Mouse (Mus musculus) limb, embryonic 15.5 days (tissue): ENCODE measurements around the gene Olfr1354. TPM values are rescaled to one million over a fixed set of nuclear protein-coding genes. Genes with fewer than 3 reads are reported as not detected.
"Not testable (repeated sequence)": the region's sequence is repeated elsewhere in the genome, so short reads cannot be mapped to it uniquely, and the experiment has no call there.

Experiments
- ATAC-seq: fragments of 200-750 bp; cut with Nextera tagmentation; 2 replicates; pipeline ENCODE4 v1.8.0; 2017; ENCODE audit warnings: low read depth, moderate TSS enrichment; ENCODE audit not compliant: insufficient number of reproducible peaks, low FRiP score, low TSS enrichment
- H3K27ac ChIP-seq: fragments of 300-500 bp; sonication (generic); 2 replicates; pipeline ENCODE4 v1.5.1; 2015; ENCODE audit warnings: moderate library complexity, mild to moderate bottlenecking, inconsistent platforms
- H3K27me3 ChIP-seq: fragments of 300-500 bp; sonication (generic); 2 replicates; pipeline ENCODE4 v1.6.1; 2015; ENCODE audit warnings: inconsistent platforms
- H3K36me3 ChIP-seq: fragments of 300-500 bp; sonication (generic); 2 replicates; pipeline ENCODE4 v1.6.1; 2015; ENCODE audit warnings: inconsistent platforms
- H3K4me1 ChIP-seq: fragments of 300-500 bp; sonication (generic); 2 replicates; pipeline ENCODE4 v1.6.1; 2015; ENCODE audit warnings: inconsistent platforms
- H3K4me2 ChIP-seq: fragments of 300-500 bp; sonication (generic); 2 replicates; pipeline ENCODE4 v1.6.1; 2015; ENCODE audit warnings: mild to moderate bottlenecking, inconsistent platforms
- H3K4me3 ChIP-seq: fragments of 300-500 bp; sonication (generic); 2 replicates; pipeline ENCODE4 v1.5.1; 2015; ENCODE audit warnings: mild to moderate bottlenecking, inconsistent platforms
- H3K9ac ChIP-seq: fragments of 300-500 bp; sonication (generic); 2 replicates; pipeline ENCODE4 v1.6.1; 2015; ENCODE audit warnings: inconsistent platforms
- H3K9me3 ChIP-seq: fragments of 300-500 bp; sonication (generic); 2 replicates; pipeline ENCODE4 v1.6.1; 2016; ENCODE audit warnings: inconsistent platforms
- WGBS: fragments of 180-500 bp; shearing (Covaris S2); methylation state at CpG from one replicate; pipeline ENCODE4 v1.1.7; 2015; 5-methylcytosine and 5-hydroxymethylcytosine counted together
- polyA plus RNA-seq: library from polyadenylated mRNA; unstranded; fragments of >200 nt; fragmentation: Nextera tagmentation; extraction: Ambion mirVana; gene quantifications from 2 replicates; pipeline ENCODE4 v1.2.1, GENCODE M21; 2015

Gene Olfr1354
- polyA plus RNA-seq, result not detected in 2 replicates

DNA sequence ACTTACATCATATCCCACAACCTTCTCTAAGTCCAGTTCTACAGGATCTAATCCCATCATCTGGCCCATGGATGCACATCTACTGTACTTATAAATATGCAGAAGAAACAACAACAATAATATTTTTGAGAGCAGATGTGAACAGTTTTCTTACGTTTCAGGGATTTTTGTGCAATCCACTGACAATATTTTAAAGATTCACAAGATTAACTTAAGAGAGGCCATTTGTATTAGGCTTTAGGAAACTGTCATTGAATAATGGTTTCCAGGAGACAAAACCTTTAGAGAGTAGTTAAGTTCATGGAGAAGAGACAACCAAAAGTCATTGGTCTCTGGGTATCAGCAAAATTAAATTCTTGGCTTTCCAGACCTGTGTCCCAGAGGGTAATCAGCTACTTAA, at the start of gene Olfr1354:
TSS of gene Olfr1354 (plus strand) at position 301 of the 400 bp plus-strand sequence.
- not testable (repeated sequence) for H3K9ac ChIP-seq, H3K9me3 ChIP-seq, H3K4me2 ChIP-seq, H3K27ac ChIP-seq, ATAC-seq, H3K4me1 ChIP-seq, H3K27me3 ChIP-seq, H3K4me3 ChIP-seq, H3K36me3 ChIP-seq
- WGBS, result 71% methylated on average over 1 of the region's 1 CpGs

DNA sequence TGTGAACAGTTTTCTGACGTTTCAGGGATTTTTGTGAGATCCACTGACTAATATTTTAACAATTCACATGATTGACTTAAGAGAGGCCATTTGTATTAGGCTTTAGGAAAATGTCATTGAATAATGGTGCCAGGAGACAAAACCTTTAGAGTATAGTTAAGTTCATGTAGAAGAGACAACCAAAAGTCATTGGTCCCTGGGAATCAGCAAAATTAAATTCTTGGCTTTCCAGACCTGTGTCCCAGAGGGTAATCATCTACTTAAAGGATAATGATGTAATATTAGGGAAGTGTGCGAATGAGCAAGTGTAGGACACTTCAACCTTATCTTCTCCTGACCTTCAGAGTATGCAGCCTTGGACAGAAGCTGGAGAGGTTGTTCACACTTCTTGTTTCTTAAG, 37.7 kb upstream of the Olfr1354 start, which contains the start of gene Olfr1355:
TSS of gene Olfr1355 (plus strand) at position 301 of the 400 bp plus-strand sequence.
- Histone ChIP-seq H3K27me3 (no peaks in the 10 kb centered on the region), H3K4me3 (no peak within 1 kb of the TSS), H3K4me2 (no peak within 1 kb of the TSS), H3K4me1 (no peaks in the 10 kb centered on the region), H3K9me3 (no peaks in the 10 kb centered on the region), H3K27ac (no peak within 1 kb of the TSS), H3K36me3 (no peaks in the 10 kb centered on the region), H3K9ac (no peak within 1 kb of the TSS)
- 53% methylated on average over 2 of the region's 2 CpGs for WGBS
- no peak for ATAC-seq

DNA sequence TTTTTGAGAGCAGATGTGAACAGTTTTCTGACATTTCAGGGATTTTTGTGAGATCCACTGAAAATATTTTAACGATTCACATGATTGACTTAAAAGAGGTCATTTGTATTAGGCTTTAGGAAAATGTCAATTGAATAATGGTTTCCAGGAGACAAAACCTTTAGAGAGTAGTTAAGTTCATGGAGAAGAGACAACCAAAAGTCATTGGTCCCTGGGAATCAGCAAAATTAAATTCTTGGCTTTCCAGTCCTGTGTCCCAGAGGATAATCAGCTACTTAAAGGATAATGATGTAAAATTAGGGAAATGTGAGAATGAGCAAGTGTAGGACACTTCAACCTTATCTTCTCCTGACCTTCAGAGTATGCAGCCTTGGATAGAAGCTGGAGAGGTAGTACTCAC, 37.4 kb downstream of the Olfr1354 start, which contains the start of gene Olfr8:
TSS of gene Olfr8 (plus strand) at position 301 of the 400 bp plus-strand sequence.
- ATAC-seq, H3K4me1 ChIP-seq, H3K27me3 ChIP-seq, H3K9ac ChIP-seq, H3K9me3 ChIP-seq, H3K4me2 ChIP-seq, H3K36me3 ChIP-seq, H3K27ac ChIP-seq, H3K4me3 ChIP-seq: not testable (repeated sequence)
- WGBS, result 79% methylated on average over 1 of the region's 1 CpGs

DNA sequence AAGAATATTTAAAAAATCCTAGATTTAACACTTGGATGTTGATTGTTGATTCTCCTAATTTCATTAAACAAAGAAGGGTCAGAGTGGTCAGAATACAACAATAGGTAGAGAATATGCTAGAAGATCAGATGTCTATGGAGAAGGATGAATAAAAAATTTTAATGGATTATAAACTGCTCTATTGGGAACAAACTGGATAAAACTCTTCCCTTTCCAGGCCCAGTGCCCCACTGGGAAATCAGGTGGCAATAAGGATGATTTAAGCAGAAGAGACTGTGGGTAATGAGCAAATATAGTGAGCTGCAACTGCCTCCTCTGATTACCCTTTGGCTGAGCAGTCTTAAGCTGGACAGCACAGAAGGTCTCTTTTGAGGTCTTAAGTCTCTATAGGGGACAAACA, 50.0 kb downstream of the Olfr1354 start, which contains the start of gene Olfr1353:
TSS of gene Olfr1353 (plus strand) at position 301 of the 400 bp plus-strand sequence.
- not testable (repeated sequence) for H3K4me3 ChIP-seq, ATAC-seq, H3K4me2 ChIP-seq, H3K4me1 ChIP-seq, H3K9me3 ChIP-seq, H3K27ac ChIP-seq, H3K27me3 ChIP-seq, H3K36me3 ChIP-seq, H3K9ac ChIP-seq

Other genes with a start within 250 kb of the Olfr1354 start
- 36.7 and 45.6 TPM in 2 replicates for gene Casp14, start 194.9 kb upstream of the Olfr1354 start, polyA plus RNA-seq
- 0.10 and 0.14 TPM in 2 replicates for gene Ccdc105, start 160.1 kb upstream of the Olfr1354 start, polyA plus RNA-seq
- gene Slc1a6, start 132.7 kb upstream of the Olfr1354 start, polyA plus RNA-seq, result 0.82 and 1.0 TPM in 2 replicates
- gene Olfr1356, start 61.0 kb upstream of the Olfr1354 start, polyA plus RNA-seq, result not detected in 2 replicates
- not detected in 2 replicates for gene Olfr1355, start 37.6 kb upstream of the Olfr1354 start, polyA plus RNA-seq
- gene Olfr8, start 37.5 kb downstream of the Olfr1354 start, polyA plus RNA-seq, result not detected in 2 replicates
- not detected in 2 replicates for gene Olfr1353, start 50.1 kb downstream of the Olfr1354 start, polyA plus RNA-seq
- gene Olfr1352, start 67.9 kb downstream of the Olfr1354 start, polyA plus RNA-seq, result not detected in 2 replicates
- gene Olfr1351, start 99.3 kb downstream of the Olfr1354 start, polyA plus RNA-seq, result not detected in 2 replicates
- not detected in 2 replicates for gene Olfr57, start 115.6 kb downstream of the Olfr1354 start, polyA plus RNA-seq
- gene 2610008E11Rik, start 184.4 kb downstream of the Olfr1354 start, polyA plus RNA-seq, result 32.8 and 34.5 TPM in 2 replicates
- gene Vmn2r80, start 235.6 kb downstream of the Olfr1354 start, polyA plus RNA-seq, result not detected in 2 replicates